Mouse (Mus musculus) hindbrain, embryonic 16.5 days (tissue): Measurements from ENCODE around the gene Ttc38. TPM values are rescaled to one million over a fixed set of nuclear protein-coding genes. Genes with fewer than 3 reads are reported as not detected.

Experiments
- ATAC-seq: fragments of 200-750 bp; cut with Nextera tagmentation; 2 replicates; pipeline ENCODE4 v1.8.0; 2017; ENCODE audit warnings: moderate TSS enrichment, moderate library complexity
- H3K27ac ChIP-seq: fragments of 300-500 bp; sonication (generic); 2 replicates; pipeline ENCODE4 v1.5.1; 2014; ENCODE audit warnings: low read depth, mild to moderate bottlenecking, control low read depth, low read length, moderate library complexity
- H3K27me3 ChIP-seq: fragments of 300-500 bp; sonication (generic); replicated peaks from 2 replicates; pipeline ENCODE4 v1.6.1; 2014; ENCODE audit warnings: low read length; ENCODE audit not compliant: control insufficient read depth, insufficient read depth
- H3K36me3 ChIP-seq: fragments of 300-500 bp; sonication (generic); 2 replicates; pipeline ENCODE4 v1.6.1; 2014; ENCODE audit warnings: mild to moderate bottlenecking, low read length, moderate library complexity, mixed read lengths; ENCODE audit not compliant: control insufficient read depth, insufficient read depth
- H3K4me1 ChIP-seq: fragments of 300-500 bp; sonication (generic); 2 replicates; pipeline ENCODE4 v1.6.1; 2014; ENCODE audit warnings: low read depth, low read length; ENCODE audit not compliant: control insufficient read depth, insufficient read depth
- H3K4me2 ChIP-seq: fragments of 300-500 bp; sonication (generic); 2 replicates; pipeline ENCODE4 v1.6.1; 2014; ENCODE audit warnings: mild to moderate bottlenecking, low read length, control low read depth, moderate library complexity
- H3K4me3 ChIP-seq: fragments of 300-500 bp; sonication (generic); 2 replicates; pipeline ENCODE4 v1.5.1; 2014; ENCODE audit warnings: mild to moderate bottlenecking, low read length, control low read depth, moderate library complexity
- H3K9ac ChIP-seq: fragments of 300-500 bp; sonication (generic); 2 replicates; pipeline ENCODE4 v1.6.1; 2014; ENCODE audit warnings: low read depth, mild to moderate bottlenecking, control low read depth, low read length, moderate library complexity
- H3K9me3 ChIP-seq: fragments of 300-500 bp; sonication (generic); 2 replicates; pipeline ENCODE4 v1.6.1; 2014; ENCODE audit warnings: mild to moderate bottlenecking, low read length, moderate library complexity; ENCODE audit not compliant: control insufficient read depth
- WGBS: fragments of 180-500 bp; shearing (Covaris S2); extraction: QIAGEN DNeasy Blood & Tissue Kit; methylation state at CpG from one replicate; pipeline ENCODE4 v1.1.7; 2014; 5-methylcytosine and 5-hydroxymethylcytosine counted together
- polyA plus RNA-seq: library from polyadenylated mRNA; unstranded; fragments of >200 nt; fragmentation: Nextera tagmentation; extraction: Ambion mirVana; gene quantifications from 2 replicates; pipeline ENCODE4 v1.2.1, GENCODE M21; 2015

Ttc38 gene
- 3.2 and 4.2 TPM in 2 replicates for polyA plus RNA-seq

DNA sequence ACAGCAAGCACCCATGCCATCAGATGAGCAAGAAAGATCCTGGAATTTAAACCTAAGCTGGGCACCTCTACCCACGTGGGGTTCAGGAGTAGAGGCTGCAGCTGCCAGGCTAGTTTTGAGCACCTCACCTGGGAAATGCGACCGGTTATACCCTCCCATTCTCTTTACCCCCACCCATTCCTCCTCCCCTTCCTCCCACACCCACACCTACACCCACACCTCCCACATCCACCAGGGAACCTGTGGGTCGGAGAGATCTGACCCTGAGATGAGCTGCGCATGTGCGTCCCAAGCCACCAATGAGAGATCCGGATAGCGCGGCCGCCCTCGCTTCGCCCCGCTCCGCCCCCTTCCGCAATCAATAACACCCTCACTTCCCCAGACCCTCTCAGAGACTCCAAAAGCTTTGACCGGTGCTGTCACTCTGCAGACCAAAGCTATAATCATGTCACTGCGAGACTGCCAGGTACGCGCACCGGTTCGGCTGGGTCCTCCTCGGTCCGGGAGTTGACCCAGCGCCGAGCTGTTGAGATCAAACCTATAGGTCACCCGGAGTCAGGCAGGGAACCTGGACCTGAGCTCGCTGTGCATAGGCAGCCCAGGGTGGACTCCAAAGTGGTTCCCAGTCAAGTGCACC lies at the start of gene Ttc38:
Ttc38 (plus strand) TSS at position 353 of the 637 bp plus-strand sequence.
- Histone ChIP-seq H3K27ac (peak within 1 kb of the TSS; percentile 39; the same call in 1 of the 2 replicates), H3K27me3 (no peaks in the 10 kb centered on the region), H3K4me3 (peak within 1 kb of the TSS; percentile 68), H3K9ac (peak within 1 kb of the TSS; percentile 82), H3K4me1 (peaks cover 11% of the 10 kb centered on the region), H3K36me3 (peaks cover 4% of the 10 kb centered on the region), H3K4me2 (peak within 1 kb of the TSS; percentile 76), H3K9me3 (no peaks in the 10 kb centered on the region)
- ATAC-seq, result peak; percentile 95
- WGBS, result under 1% methylated on average over 27 of the region's 27 CpGs

DNA sequence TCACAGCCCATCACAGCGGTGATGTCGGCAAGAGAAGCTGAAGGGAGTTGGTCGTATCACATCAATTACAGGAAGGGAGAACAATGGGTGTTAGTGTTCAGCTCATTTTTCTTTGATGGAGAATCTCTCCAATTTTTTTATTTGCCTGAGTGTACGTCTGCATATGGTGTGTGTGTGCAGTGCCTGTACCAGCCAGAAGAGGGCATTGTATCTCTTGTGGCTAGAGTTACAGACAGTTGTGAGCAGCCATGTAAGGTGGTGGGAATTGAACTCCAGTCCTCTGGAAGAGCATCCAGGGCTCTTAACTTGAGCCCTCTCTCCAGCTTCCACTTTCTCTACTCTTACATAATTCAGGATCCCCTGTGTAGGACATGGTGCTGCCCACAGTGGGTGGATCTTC lies 49.0 kb upstream of the Ttc38 start:
- no peaks in the 10 kb centered on the region for H3K9me3 ChIP-seq
- no peak overlapping the region for H3K4me3 ChIP-seq
- H3K27me3 ChIP-seq, result no peaks in the 10 kb centered on the region
- WGBS, result 86% methylated on average over 4 of the region's 4 CpGs
- H3K4me1 ChIP-seq, result no peaks in the 10 kb centered on the region
- no peaks in the 10 kb centered on the region for H3K36me3 ChIP-seq
- no peak overlapping the region for H3K9ac ChIP-seq
- no peak overlapping the region for H3K4me2 ChIP-seq
- no peak overlapping the region for H3K27ac ChIP-seq
- ATAC-seq, result no peak

DNA sequence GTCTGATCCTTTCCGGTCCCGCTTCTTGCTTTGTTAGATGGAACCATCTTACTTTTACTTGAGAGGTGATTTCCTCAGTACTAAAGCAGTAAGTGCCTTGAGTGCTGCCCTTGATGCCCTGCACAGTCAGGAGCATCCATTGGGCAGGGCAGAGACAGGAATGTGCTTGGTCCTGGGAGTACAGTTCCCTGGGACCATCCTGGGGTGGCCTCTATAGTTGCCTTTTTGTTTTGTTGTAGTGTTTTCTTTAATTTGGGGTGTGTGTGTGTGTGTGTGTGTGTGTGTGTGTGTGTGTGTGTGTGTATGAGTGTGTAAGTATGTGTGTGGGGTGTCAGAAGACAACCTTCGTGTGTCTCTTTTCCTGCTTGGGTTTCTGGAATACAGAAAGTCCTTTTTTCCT lies 47.8 kb upstream of the Ttc38 start:
- Histone ChIP-seq H3K36me3 (no peaks in the 10 kb centered on the region), H3K4me2 (no peak overlapping the region), H3K9ac (no peak overlapping the region), H3K4me1 (no peaks in the 10 kb centered on the region), H3K27me3 (no peaks in the 10 kb centered on the region), H3K4me3 (no peak overlapping the region), H3K9me3 (no peaks in the 10 kb centered on the region), H3K27ac (no peak overlapping the region)
- 96% methylated on average over 3 of the region's 3 CpGs for WGBS
- ATAC-seq, result no peak

GRCm38 (mm10) chr15:85786711-85787110 lies 45.4 kb upstream of the Ttc38 start:
- H3K4me1 ChIP-seq, result no peaks in the 10 kb centered on the region
- no peaks in the 10 kb centered on the region for H3K27me3 ChIP-seq
- H3K4me2 ChIP-seq, result no peak overlapping the region
- H3K9me3 ChIP-seq, result no peaks in the 10 kb centered on the region
- WGBS, result 81% methylated on average over 5 of the region's 5 CpGs
- ATAC-seq, result no peak
- no peak overlapping the region for H3K4me3 ChIP-seq
- no peak overlapping the region for H3K9ac ChIP-seq
- no peaks in the 10 kb centered on the region for H3K36me3 ChIP-seq
- no peak overlapping the region for H3K27ac ChIP-seq

- 92% methylated on average over 6 of the region's 6 CpGs for WGBS
- Histone ChIP-seq H3K9ac (no peak overlapping the region), H3K27ac (no peak overlapping the region), H3K4me2 (no peak overlapping the region), H3K36me3 (no peaks in the 10 kb centered on the region), H3K9me3 (no peaks in the 10 kb centered on the region), H3K4me1 (no peaks in the 10 kb centered on the region), H3K4me3 (no peak overlapping the region), H3K27me3 (no peaks in the 10 kb centered on the region; the same call in 1 of the 2 replicates)
- no peak for ATAC-seq
Measured at GRCm38 (mm10) chr15:85787482-85787881, 44.6 kb upstream of the Ttc38 start.

DNA sequence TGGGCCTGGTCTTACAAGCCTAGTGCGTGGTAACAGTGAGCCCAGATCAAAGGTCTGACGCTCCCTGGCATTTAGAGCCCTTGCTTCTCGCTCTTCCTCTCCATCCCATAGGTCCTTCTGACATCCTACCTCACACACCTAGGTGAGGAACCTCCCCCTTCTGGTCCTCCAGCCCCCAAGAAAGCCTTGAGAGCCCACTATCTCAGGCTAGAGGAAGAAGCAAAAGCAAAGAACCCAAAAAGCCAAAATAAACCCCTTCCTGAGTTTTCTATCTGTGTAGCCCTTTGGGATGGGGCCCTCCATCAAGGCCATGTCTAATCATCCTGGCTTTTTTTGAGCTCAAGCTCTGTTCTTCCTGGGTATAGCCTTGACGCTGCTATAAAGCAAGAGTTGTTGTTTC lies 44.1 kb upstream of the Ttc38 start:
- Histone ChIP-seq H3K4me1 (no peaks in the 10 kb centered on the region), H3K4me3 (no peak overlapping the region), H3K27me3 (no peaks in the 10 kb centered on the region; the same call in 1 of the 2 replicates), H3K27ac (no peak overlapping the region), H3K9me3 (no peaks in the 10 kb centered on the region), H3K4me2 (no peak overlapping the region), H3K36me3 (no peaks in the 10 kb centered on the region), H3K9ac (no peak overlapping the region)
- 95% methylated on average over 4 of the region's 4 CpGs for WGBS
- ATAC-seq, result no peak

GRCm38 (mm10) chr15:85788633-85789032 lies 43.5 kb upstream of the Ttc38 start:
- Histone ChIP-seq H3K36me3 (no peaks in the 10 kb centered on the region), H3K9ac (no peak overlapping the region), H3K4me2 (no peak overlapping the region), H3K27ac (no peak overlapping the region), H3K27me3 (no peaks in the 10 kb centered on the region; the same call in 1 of the 2 replicates), H3K4me1 (no peaks in the 10 kb centered on the region), H3K4me3 (no peak overlapping the region), H3K9me3 (no peaks in the 10 kb centered on the region)
- 73% methylated on average over 16 of the region's 16 CpGs for WGBS
- ATAC-seq, result no peak

GRCm38 (mm10) chr15:85791449-85791848 lies 40.7 kb upstream of the Ttc38 start:
- 89% methylated on average over 4 of the region's 4 CpGs for WGBS
- Histone ChIP-seq H3K4me2 (no peak overlapping the region), H3K27me3 (no peaks in the 10 kb centered on the region; the same call in 1 of the 2 replicates), H3K9ac (no peak overlapping the region), H3K4me1 (no peaks in the 10 kb centered on the region), H3K36me3 (no peaks in the 10 kb centered on the region), H3K9me3 (no peaks in the 10 kb centered on the region), H3K4me3 (no peak overlapping the region), H3K27ac (no peak overlapping the region)
- no peak for ATAC-seq

GRCm38 (mm10) chr15:85792819-85793218 lies 39.3 kb upstream of the Ttc38 start:
- no peaks in the 10 kb centered on the region for H3K4me1 ChIP-seq
- H3K27ac ChIP-seq, result no peak overlapping the region
- no peak overlapping the region for H3K4me2 ChIP-seq
- no peaks in the 10 kb centered on the region for H3K9me3 ChIP-seq
- H3K27me3 ChIP-seq, result no peaks in the 10 kb centered on the region; the same call in 1 of the 2 replicates
- 59% methylated on average over 1 of the region's 1 CpGs for WGBS
- peak; percentile 70; the same call in 1 of the 2 replicates for ATAC-seq
- no peak overlapping the region for H3K4me3 ChIP-seq
- no peak overlapping the region for H3K9ac ChIP-seq
- H3K36me3 ChIP-seq, result no peaks in the 10 kb centered on the region
